Mouse (Mus musculus): Measurements from ENCODE around the gene Mrc2. TPM values are rescaled to one million over a fixed set of nuclear protein-coding genes. Genes with fewer than 3 reads are reported as not detected.
A peak's percentile ranks its signal among the peaks of the same experiment; 100 is the strongest.

Mrc2 gene
- total RNA-seq, 2 experiments from 2014 or later: 4.1 to 5.7 TPM

GRCm38 (mm10) chr11:105281763-105282459 lies 10.5 kb upstream of the Mrc2 start:
- Histone ChIP-seq H3K4me3 (no peak overlapping the region), H3K27ac (no peak overlapping the region)
- TF ChIP-seq CTCF (conservative IDR thresholded peaks at IDR 0.05): no peak
- no peak for DNase-seq (ENCODE audit: low spot score in 2 of 2)

- no peak overlapping the region for H3K27ac ChIP-seq
- H3K4me3 ChIP-seq: no peak overlapping the region
- DNase-seq (ENCODE audit: low spot score in 2 of 2): no peak
- no peak for TF ChIP-seq CTCF (conservative IDR thresholded peaks at IDR 0.05)
These were observed 10.0 kb upstream of the Mrc2 start for GRCm38 (mm10) chr11:105282460-105282859.

- Histone ChIP-seq H3K4me3 (no peak overlapping the region), H3K27ac (no peak overlapping the region)
- no peak for TF ChIP-seq CTCF (conservative IDR thresholded peaks at IDR 0.05)
- no peak for DNase-seq (ENCODE audit: low spot score in 2 of 2)
These were observed 9.4 kb upstream of the Mrc2 start for GRCm38 (mm10) chr11:105283016-105283415.

GRCm38 (mm10) chr11:105285720-105286119 lies 6.7 kb upstream of the Mrc2 start:
- no peak overlapping the region for H3K4me3 ChIP-seq
- no peak overlapping the region for H3K27ac ChIP-seq
- TF ChIP-seq CTCF (conservative IDR thresholded peaks at IDR 0.05): no peak
- DNase-seq (ENCODE audit: low spot score in 2 of 2): no peak

- H3K27ac ChIP-seq: no peak overlapping the region
- no peak for TF ChIP-seq CTCF (conservative IDR thresholded peaks at IDR 0.05)
- no peak overlapping the region for H3K4me3 ChIP-seq
- DNase-seq (ENCODE audit: low spot score in 2 of 2): no peak
These were observed 3.0 kb upstream of the Mrc2 start for GRCm38 (mm10) chr11:105289403-105289802.

GRCm38 (mm10) chr11:105291681-105292123 lies 741 bp upstream of the Mrc2 start:
- Histone ChIP-seq H3K4me3 (peak overlapping the region; percentile 59; the same call in 1 of the 2 replicates), H3K27ac (no peak overlapping the region)
- DNase-seq (ENCODE audit: low spot score in 2 of 2): no peak
- no peak for TF ChIP-seq CTCF (conservative IDR thresholded peaks at IDR 0.05)

- Histone ChIP-seq H3K4me3 (peak overlapping the region; percentile 29; the same call in 1 of the 2 replicates), H3K27ac (no peak overlapping the region)
- no peak for TF ChIP-seq CTCF (conservative IDR thresholded peaks at IDR 0.05)
- DNase-seq (ENCODE audit: low spot score in 2 of 2): no peak
These were observed 698 bp downstream of the Mrc2 start for GRCm38 (mm10) chr11:105293101-105293581.

- no peak for DNase-seq (ENCODE audit: low spot score in 2 of 2)
- Histone ChIP-seq H3K27ac (no peak overlapping the region), H3K4me3 (no peak overlapping the region)
- no peak for TF ChIP-seq CTCF (conservative IDR thresholded peaks at IDR 0.05)
These were observed 1.6 kb downstream of the Mrc2 start for GRCm38 (mm10) chr11:105293901-105294494.

- H3K27ac ChIP-seq: no peak overlapping the region
- DNase-seq (ENCODE audit: low spot score in 2 of 2): no peak
- no peak for TF ChIP-seq CTCF (conservative IDR thresholded peaks at IDR 0.05)
- no peak overlapping the region for H3K4me3 ChIP-seq
These were observed 3.6 kb downstream of the Mrc2 start for GRCm38 (mm10) chr11:105296084-105296483.

GRCm38 (mm10) chr11:105310197-105310596 lies 17.8 kb downstream of the Mrc2 start:
- Histone ChIP-seq H3K27ac (no peak overlapping the region), H3K4me3 (no peak overlapping the region)
- TF ChIP-seq CTCF (conservative IDR thresholded peaks at IDR 0.05): no peak
- DNase-seq (ENCODE audit: low spot score in 2 of 2): no peak

- DNase-seq (ENCODE audit: low spot score in 2 of 2): no peak
- Histone ChIP-seq H3K27ac (no peak overlapping the region), H3K4me3 (no peak overlapping the region)
- no peak for TF ChIP-seq CTCF (conservative IDR thresholded peaks at IDR 0.05)
These were observed 19.0 kb downstream of the Mrc2 start for GRCm38 (mm10) chr11:105311291-105311975.

GRCm38 (mm10) chr11:105312311-105312942 lies 20.0 kb downstream of the Mrc2 start:
- no peak for TF ChIP-seq CTCF (conservative IDR thresholded peaks at IDR 0.05)
- H3K4me3 ChIP-seq: no peak overlapping the region
- peak overlapping the region; percentile 24; the same call in 1 of the 2 replicates for H3K27ac ChIP-seq
- no peak for DNase-seq (ENCODE audit: low spot score in 2 of 2)
